Mouse (Mus musculus): ENCODE measurements around the gene 4632433K11Rik.
"Not testable (repeated sequence)": the region's sequence is repeated elsewhere in the genome, so short reads cannot be mapped to it uniquely, and the experiment has no call there.

Gene 4632433K11Rik

GRCm38 (mm10) chr7:5033818-5034217, at the start of gene 4632433K11Rik:
4632433K11Rik (plus strand) TSS chr7:5034118.
- DNase-seq (ENCODE audit: extremely low spot score), result no peak

- DNase-seq (ENCODE audit: extremely low spot score), result no peak
Observed at GRCm38 (mm10) chr7:4988250-4988649, 45.7 kb upstream of the 4632433K11Rik start.

GRCm38 (mm10) chr7:4993347-4993998, 40.4 kb upstream of the 4632433K11Rik start:
- no peak for DNase-seq (ENCODE audit: extremely low spot score)

- no peak for DNase-seq (ENCODE audit: extremely low spot score)
Observed at GRCm38 (mm10) chr7:4993999-4994788, 39.7 kb upstream of the 4632433K11Rik start.

- DNase-seq (ENCODE audit: extremely low spot score), result no peak
Observed at GRCm38 (mm10) chr7:4995268-4996002, 38.5 kb upstream of the 4632433K11Rik start.

GRCm38 (mm10) chr7:4996003-4996895, 37.7 kb upstream of the 4632433K11Rik start, which contains the start of gene Zfp579:
Zfp579 (minus strand) TSS chr7:4996158.
- peak; percentile 95 for DNase-seq (ENCODE audit: extremely low spot score)

- DNase-seq (ENCODE audit: extremely low spot score), result no peak
Observed at GRCm38 (mm10) chr7:4996934-4997333, 37.0 kb upstream of the 4632433K11Rik start.

GRCm38 (mm10) chr7:4999876-5000275, 34.0 kb upstream of the 4632433K11Rik start:
- no peak for DNase-seq (ENCODE audit: extremely low spot score)

GRCm38 (mm10) chr7:5002876-5003275, 31.0 kb upstream of the 4632433K11Rik start:
- DNase-seq (ENCODE audit: extremely low spot score), result not testable (repeated sequence)

GRCm38 (mm10) chr7:5008229-5008628, 25.7 kb upstream of the 4632433K11Rik start:
- no peak for DNase-seq (ENCODE audit: extremely low spot score)

- no peak for DNase-seq (ENCODE audit: extremely low spot score)
Observed at GRCm38 (mm10) chr7:5012681-5013513, 21.0 kb upstream of the 4632433K11Rik start.

GRCm38 (mm10) chr7:5014251-5015117, 19.4 kb upstream of the 4632433K11Rik start, which contains the start of the genes Zfp524 and Fiz1:
Zfp524 (plus strand) TSS chr7:5014415.
Fiz1 (minus strand) TSS chr7:5014697.
- DNase-seq (ENCODE audit: extremely low spot score), result peak; percentile 98

GRCm38 (mm10) chr7:5015118-5016001, 18.6 kb upstream of the 4632433K11Rik start, which contains the start of gene Gm44973:
Gm44973 (plus strand) TSS chr7:5015496.
- peak; percentile 99 for DNase-seq (ENCODE audit: extremely low spot score)

GRCm38 (mm10) chr7:5016057-5016456, 17.9 kb upstream of the 4632433K11Rik start:
- no peak for DNase-seq (ENCODE audit: extremely low spot score)

GRCm38 (mm10) chr7:5016920-5017319, 17.0 kb upstream of the 4632433K11Rik start:
- no peak for DNase-seq (ENCODE audit: extremely low spot score)

GRCm38 (mm10) chr7:5017352-5017751, 16.6 kb upstream of the 4632433K11Rik start:
- no peak for DNase-seq (ENCODE audit: extremely low spot score)

GRCm38 (mm10) chr7:5017931-5018330, 16.0 kb upstream of the 4632433K11Rik start:
- no peak for DNase-seq (ENCODE audit: extremely low spot score)

GRCm38 (mm10) chr7:5019576-5019975, 14.3 kb upstream of the 4632433K11Rik start:
- DNase-seq (ENCODE audit: extremely low spot score), result not testable (repeated sequence)

Data from embryo, embryonic 9.5 days (tissue).